Mouse (Mus musculus) lung, adult 18-20 months (tissue): Measurements from ENCODE around the gene Trim44.

Experiments used
- DNase-seq, 2 experiments: peaks; one replicate each; pipeline ENCODE4 v3.0.0; 2022; ENCODE audit warnings: mixed read lengths in 2 of 2

Trim44 gene

DNA sequence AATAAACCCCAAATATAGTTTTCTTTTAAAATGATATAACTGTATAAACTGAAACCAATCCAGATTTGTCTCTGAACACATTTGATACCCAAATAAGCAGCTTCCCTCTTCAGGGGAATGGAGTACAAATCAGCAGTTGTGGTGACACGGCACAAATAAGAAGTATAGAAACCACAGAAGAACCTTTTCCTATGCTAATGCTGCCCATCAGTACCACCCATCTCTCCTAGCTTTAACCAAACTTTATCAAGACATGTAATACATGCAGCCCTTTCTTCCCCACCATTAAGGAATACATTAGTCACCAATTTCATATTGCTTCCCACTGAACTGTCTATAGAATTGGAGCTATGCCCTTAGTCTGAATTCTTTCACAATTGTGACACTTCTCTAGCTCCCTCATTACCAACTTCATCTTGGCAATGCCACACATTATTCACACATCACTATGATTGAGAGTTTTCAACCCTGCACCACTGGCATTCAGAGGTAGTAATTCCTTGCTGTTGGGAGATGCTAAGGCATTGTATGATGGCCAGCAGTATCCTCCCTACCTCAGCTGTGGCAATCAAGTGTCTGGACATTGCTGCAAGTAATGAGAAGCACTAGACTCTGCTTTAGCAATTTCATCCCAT is 44.6 kb downstream of the Trim44 start:
- no peak for DNase-seq

DNA sequence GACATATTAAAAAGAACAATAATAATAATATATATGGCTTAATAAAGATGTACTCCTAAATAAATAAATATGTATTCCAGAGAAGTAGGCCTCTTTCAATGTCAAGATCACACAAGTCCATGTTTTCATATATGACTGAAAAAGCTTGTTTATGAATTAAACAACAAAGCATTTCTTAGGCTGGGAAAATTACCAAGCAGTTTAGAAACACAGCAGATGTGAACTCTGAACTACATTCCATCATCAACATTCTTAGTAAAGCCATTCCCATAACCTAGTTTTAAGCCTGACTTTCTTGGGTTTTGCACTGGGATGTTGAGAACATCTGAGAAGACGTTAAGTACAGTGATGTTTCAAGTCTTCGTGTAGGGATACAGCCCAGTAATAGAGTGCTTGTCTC is 45.4 kb downstream of the Trim44 start:
- no peak for DNase-seq

DNA sequence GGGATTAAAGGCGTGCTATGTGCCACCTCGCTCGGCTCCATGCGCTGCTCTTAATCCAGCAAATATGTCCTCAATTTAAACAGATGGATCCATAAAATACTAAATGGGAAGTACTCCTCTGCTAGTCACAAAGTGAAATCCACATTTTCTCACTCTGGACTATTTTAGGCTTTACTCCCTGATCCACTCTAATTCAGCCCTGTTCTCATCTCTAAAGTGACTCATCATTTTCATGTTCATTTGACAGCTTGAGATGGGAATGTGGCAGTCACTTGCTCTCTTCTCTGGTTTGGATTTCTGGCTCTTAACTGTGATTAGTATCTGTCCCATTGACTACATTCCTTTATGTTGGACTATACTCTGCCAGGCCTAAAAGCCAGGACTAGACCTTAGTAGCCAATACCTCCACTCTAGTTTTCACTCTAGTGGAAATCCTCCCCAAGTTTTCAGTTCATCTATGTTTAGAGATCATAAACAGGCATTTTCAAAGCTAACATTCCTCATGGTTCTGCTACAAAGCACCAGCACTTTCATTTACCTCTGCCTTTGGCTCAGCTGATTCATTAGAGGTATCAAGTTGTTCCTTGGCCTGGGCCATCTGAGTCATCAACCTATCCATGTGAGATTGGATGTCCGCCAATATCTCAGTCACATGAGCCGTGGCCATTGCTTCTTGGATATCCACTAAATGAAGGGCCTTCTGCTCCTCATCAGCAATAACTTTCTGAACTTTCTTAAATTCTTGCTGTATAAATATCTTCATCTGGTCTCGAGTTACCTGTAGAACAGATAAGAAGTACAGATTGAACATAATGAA is 50.5 kb downstream of the Trim44 start:
- DNase-seq, result no peak

DNA sequence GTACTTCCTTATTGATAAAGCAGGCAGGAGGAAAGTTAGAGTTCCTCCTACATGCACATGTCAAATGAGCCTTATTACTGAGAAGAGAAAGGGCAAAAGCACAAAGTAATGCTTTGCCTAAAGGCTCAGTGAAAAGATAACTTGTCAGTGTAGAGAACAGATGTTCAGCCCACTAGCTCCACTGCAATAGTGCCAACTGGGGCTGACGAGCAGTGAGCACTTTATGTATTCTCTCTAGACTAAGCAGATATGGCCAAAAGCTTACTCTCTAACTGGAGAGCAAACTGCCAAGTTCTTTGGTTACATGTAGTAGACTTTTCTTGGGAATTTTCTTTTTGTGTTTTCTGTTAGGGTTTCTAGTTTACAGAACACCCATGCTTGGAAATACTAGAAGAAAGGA is 53.6 kb downstream of the Trim44 start:
- no peak for DNase-seq

DNA sequence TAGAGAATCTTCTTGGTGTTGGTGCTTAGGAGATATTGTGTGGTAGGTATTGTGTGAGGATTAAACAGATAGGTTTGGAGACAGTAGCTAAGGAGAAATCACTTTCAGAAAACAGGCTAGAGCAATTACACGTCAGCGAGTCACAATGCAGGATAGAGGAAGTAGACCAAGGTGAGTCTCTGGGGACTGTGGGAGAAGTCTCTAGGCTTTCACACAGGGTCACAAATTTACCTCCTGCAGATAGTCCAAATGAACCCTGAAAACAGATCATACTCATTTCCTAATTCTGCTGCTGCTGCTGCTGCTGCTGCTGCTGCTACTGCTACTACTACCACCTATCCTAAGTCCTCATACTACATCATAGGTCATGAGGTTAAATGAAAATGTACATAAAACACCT is 66.2 kb downstream of the Trim44 start:
- no peak for DNase-seq

DNA sequence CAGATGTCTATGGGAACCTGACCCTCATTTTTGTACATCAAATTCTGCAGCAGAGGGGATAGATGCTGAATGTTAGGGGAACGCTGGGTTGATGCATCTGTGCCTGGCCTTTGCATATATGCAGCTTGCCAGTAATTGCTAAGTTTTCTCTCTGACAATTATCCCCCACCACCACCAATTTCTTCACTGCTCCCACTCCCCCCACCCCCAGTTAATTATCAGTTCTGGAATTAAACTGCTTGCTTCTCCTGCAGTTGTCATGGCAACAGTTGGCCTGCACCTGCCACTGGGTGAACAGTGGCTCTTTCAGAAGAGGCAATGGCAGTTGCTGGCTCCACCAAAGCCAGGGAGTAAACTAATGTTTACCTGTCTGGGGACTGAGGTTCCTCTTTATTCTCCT is 70.8 kb downstream of the Trim44 start:
- DNase-seq, result no peak

DNA sequence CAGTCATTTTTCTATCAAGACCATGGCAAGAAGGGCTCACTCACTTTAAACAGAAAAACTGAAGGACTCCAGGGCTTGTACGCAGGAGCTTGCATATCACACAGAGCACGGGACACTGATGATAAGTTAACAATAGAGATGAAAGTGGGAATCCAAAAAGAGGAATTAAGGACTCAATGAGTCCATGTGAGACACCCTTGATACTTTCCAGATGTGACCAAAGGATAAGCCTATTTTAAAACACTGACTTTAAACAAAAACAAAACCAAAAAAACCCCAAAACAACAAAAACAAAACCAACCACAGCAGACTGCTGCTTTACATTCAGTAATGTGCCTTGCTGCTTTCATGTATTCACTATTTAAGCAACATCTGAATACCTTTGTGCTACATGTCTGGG is 75.7 kb downstream of the Trim44 start:
- no peak for DNase-seq

DNA sequence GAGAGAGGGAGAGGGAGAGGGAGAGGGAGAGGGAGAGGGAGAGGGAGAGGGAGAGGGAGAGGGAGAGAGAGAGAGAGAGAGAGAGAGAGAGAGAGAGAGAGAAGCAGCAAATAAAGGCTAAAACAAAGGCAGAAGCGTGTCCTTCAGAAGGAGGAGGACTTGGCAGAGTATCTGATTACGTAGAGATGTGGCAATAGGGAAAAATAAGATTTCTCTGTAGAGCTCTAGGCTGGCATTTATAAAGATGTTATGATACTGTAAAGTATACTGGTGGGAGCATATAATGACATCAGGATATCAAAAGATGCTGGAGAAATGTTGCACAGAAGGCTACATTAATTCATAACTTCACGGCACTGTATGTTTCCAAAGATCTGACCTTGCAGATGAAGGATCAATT is 76.5 kb downstream of the Trim44 start:
- DNase-seq, result no peak

DNA sequence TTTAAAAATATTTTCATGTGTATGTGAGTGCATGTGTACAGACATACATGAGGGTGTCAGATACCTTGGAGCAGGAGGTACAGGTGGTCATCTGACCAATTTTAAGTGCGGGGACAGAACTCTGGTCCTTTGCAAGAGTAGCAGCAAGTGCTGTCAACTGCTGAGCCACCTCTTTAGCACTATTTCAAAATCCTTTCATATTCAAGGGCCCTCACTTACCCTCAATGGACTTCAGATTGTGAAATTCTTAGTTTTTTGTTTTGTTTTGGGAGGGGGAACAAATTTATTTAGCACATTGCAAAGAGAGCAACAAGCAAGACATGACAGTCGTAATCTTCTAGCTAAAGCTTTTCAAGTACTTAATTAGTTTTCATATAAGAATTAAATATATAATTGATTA is 81.7 kb downstream of the Trim44 start:
- peak in 1 of 2 experiments; percentile 14 for DNase-seq

DNA sequence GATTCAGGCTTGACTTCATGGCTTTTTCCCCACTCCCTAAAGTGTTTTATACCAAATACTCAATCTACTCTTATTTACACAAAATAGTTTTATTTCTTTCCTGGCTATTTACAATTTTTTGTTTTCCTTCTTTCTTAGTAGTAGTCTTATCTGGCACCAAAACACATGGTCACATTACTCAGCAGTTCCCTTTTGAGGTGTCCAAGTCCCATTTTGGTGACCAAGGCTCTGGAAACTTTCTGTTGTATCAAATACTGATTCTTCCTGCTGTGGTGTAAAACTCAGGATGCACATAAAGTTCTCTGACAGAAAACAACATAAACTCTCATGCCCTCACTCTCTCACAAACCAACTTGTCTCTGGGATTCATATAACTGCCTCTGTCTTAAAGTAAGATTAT is 83.3 kb downstream of the Trim44 start:
- DNase-seq, result no peak

DNA sequence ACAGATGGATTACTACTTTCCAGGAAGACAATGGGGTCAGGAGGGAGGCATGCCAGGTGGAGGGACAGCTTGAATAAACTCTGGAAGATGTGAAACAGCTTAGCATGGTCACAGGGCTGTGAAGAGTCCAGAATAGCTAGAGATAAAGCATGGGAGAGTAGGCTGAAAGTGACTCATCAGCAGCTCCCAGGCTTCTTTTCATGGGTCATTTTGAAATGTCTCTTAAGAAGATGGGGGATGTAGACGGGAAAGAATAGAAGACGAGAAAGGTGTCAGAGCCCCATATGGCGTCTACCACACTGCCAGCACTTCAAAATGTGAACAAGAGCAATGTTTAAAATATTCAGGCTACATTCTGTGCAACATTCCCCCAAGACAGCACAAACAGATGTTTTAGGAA is 91.1 kb downstream of the Trim44 start:
- DNase-seq, result no peak

DNA sequence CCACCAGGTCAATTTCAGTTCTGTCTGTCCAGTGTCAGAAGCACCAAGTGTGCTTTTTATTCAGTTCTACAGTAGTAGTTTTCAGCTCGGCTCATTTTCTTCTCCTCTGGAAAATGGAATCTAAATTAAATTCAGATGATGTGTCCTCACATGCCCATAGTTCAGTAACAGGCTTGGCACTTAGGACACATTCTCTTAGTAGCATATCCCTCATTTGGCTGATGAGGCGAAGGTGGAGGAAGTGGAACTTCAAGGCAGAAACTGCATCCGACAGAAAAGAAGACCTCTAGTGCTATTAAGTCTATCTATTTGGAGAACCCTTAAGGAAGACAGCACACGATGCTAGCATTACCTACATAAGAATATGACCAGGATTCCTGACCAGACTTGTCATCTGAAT is 92.5 kb downstream of the Trim44 start:
- no peak for DNase-seq

DNA sequence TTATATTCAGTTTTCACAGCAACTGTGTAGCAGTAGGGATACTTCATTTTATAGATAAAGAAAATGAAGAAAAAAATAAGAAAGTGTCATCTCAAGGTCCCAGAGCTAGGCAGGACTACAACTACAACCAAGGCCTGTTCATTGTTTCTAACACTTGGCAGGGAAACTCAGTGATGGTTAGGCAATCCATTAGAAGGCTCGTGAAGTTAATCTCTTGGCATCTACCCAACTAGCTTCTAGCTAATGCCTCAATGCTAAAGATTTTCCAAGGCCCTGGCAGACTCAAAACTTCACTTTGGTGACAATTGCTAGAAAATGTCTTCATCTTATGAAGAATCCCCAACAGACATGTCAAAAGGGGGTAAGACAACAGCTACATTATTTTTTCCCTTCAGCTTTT is 93.0 kb downstream of the Trim44 start:
- DNase-seq, result no peak

DNA sequence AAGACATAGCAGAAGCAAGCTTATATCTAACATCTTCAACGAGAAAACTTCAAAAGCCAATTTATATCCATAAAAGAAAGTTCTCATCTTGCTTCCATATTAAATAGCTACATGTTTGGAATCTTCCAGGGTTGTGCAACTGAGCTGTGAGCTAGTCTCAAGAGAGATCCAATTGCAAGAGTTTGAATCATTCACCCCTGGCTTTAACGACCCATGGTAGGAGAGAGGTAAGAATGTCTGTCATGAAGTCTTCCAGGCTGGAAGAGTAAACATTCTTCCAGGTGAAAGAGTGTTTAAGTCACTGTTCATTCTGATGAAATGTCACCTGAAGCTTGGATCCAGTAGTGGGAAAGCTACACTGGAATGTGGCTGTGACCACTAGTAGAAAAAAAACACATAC is 93.6 kb downstream of the Trim44 start:
- DNase-seq, result no peak

DNA sequence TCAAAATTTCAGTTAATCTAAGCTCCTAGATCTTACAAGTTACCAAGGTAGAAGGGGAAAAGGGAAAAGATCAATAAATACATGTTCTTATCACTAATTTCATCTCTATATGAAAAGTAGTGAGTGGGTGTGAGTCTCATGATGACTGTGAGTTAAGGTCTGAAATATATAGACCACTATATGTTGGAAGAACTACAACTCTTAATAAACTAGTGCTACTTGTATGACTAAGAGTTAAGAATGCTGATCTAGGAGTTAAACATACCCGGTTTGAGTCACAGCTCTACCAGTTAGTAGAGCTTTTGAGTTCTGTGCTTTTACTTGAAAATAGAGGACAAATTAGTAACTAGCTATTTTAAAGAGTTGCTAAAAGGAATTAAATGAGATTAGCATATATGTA is 94.7 kb downstream of the Trim44 start:
- no peak for DNase-seq

DNA sequence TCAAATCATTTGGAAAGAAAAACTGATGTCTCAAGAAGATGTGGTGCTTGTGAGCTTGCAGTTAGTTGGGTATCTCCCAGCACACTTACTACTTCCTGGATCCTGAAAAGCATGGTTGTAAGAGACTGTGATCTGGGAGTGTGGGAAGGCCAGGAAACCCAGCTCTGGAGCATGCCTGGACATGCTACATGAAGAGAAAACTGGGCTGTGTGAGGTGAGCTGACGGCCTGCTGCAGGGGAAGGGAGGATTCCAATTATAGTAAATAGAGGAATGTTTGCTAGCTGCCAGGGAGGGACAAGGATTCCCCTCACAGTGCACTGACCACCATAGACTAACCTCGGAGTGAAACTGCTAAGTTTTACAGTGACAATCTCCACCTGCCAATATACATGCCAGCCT is 104.4 kb downstream of the Trim44 start:
- no peak for DNase-seq

DNA sequence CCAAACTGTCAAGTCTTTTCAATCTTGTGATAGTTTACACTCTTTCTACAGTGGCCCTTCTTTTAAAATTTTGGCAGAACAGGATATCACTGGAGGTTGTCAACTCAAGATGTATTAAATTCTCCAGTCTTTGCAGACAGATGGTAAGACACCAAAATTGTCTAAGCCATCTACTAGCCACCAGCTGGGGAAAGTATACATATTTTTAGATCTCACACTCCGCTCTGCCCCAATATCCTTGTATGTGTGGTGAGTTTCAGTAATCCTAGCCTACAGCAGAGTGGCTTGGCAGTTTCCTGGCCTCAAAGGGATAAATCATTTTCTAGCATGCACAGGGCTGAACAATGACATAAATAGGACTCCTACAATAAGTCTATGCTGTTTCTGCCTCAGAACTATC is 105.1 kb downstream of the Trim44 start:
- DNase-seq, result no peak

DNA sequence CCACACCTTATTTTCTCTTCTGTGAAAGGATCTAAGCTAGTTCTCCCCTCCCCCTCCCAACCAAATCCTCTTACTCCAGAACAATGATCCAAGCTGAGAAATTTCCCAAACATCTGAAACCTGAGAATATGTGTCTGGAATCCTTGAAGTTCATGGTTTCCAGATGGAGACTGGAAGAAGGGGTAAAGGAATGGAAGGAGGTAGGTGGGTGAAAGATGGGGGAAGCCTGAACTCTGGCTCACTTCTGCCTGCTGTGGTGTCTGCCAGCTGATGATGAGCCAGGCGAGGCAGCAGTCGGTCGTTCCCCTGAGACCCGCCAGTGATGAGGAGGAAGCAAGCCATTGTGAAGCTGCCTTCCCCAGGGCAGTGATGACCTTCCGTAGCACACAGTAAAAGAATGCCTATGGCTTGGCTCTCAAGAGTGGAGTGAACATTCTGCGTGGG is 112.8 kb downstream of the Trim44 start:
- no peak for DNase-seq

DNA sequence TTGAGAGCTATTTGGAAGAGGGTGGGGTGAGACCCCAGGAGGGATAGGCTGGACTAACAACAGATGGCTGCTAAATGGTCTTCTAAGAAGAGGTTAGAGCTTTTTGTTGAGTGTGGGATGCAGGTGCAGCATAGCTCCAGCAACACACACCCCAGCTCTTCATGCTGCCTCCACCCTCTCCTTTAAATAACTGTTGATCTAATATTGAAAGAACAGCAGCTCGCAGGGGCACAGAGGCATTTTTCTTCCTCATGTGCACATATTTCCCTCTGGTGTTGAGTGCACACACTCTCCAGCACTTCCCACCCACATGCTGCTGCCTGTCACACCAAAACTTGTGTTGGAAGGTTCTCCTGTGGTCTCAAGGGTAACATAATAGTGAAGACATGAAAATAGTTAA is 114.4 kb downstream of the Trim44 start:
- DNase-seq, result peak; percentile 6 to 10

DNA sequence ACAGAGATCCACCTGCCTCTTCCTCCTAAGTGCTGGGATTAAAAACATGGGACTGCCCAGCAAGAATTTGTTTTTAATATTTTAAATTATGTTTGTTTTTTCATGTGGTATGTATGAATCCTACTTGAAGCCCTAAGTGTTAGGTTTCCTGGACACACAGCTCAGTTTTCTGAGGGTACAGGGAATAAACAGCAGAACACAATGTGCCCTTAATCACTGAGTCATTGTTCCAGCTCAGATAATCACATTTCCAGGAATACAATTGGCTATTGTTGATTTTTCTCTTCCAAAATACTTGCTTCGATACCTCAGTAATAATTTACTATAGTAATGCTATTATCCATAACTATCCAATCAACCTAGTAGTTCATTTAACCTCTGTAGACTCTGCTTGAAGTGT is 115.6 kb downstream of the Trim44 start:
- no peak for DNase-seq

DNA sequence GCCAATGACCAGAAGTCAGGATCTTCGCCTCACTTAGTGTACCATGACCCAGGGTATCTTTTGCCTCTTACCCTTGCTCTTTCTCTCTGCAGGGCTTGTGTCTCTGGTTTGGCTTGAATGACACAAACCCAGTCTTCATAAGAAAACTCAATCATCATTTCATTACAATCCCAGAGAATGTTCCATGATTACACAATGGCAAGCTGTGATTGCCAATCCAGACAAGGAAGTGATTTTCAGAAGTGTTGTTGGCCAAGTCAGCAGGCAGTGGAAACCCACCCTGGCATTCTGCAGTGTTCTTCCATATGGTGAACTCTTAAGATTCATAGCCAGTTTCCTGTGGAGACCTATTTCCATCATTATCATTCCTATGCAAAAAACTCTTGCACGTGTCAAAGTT is 116.1 kb downstream of the Trim44 start:
- peak in 1 of 2 experiments; percentile 10 for DNase-seq

DNA sequence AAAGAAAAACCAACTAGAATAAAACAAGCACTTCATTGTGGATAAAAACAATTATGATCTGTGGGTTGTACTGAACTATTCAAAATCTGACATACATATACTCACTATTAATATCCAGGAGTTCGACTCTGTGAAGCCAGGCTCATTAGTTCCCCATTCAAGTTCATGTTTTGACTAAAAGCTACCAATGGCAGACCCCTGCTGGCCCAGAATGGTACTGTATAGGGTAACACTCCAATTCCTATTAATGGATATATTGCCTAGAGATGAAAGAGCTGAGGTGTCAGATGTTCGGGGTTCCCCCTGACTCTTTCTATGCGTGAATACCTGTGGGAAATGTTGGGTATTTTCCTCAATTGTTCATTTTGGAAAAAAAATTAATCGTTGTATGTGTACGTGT is 117.6 kb downstream of the Trim44 start:
- peak; percentile 23 to 45 for DNase-seq

DNA sequence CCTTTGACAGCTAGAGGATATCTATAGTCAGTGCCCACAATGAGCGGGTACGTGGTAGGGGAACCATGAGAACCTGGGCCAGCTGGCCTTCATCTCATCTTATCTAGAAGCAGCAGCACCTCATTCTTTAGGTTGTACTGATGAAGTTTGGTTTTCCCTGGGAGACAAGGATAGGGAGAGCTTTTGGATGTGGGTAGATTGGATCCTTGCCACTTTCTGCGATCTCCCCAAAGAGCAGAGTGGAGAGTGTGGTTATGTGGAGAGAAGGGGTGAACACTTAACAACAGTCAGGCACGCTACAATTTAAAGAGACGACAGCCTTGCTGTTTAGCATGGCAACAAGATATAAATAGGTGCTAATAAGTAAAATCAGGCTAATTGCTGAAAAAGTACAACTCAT is 119.0 kb downstream of the Trim44 start:
- DNase-seq, result no peak

DNA sequence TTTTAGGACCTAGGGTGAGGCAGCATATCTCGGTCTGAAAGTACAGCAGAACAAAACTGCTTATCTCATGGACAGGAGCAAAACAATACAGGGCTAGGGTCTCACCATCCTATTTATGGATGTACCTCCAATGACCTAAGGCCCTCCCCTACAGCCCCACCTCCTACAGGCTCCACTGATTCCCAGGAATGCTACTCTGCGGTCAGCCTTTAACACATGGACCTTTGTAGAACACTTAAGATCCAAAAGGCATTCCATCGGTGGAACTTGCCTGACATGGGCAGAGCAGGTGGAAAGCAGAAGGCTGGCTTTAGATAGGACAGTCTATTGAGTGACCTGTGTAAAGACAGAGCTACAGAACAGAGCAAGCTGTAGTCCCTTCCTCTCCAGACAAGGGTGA is 120.3 kb downstream of the Trim44 start:
- peak in 1 of 2 experiments; percentile 14 for DNase-seq

DNA sequence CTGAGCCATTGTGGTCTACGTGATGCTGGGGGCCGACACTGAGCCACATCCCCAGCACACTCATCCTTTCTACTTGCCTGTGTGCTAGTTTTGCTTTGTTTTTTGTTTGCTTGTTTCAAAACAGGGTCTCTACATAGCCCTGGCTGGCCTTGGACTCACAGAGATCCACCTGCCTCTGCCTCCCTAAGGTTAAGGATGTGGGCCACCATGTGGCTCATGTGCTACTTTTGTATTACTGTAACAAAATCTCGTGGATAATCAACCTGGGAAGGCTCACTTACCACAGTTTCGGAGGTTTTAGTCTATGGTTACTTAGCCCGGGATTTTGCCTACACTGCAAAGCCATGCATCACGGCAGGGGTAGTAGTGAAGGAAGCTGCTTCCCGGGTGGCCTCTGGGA is 125.5 kb downstream of the Trim44 start:
- DNase-seq, result no peak
